Mouse (Mus musculus) ovary, postnatal 14 days (tissue): ENCODE measurements around the gene Csmd2.

Experiments
- DNase-seq: peaks from one replicate; pipeline ENCODE4 v3.0.0; 2022; ENCODE audit warnings: low spot score

Gene Csmd2

GRCm38 (mm10) chr4:128411941-128412630, 424.4 kb downstream of the Csmd2 start:
- no peak for DNase-seq

- DNase-seq: no peak
These were observed 427.1 kb downstream of the Csmd2 start for GRCm38 (mm10) chr4:128414741-128415140.

GRCm38 (mm10) chr4:128419988-128420617, 432.4 kb downstream of the Csmd2 start:
- DNase-seq: no peak

- no peak for DNase-seq
These were observed 434.8 kb downstream of the Csmd2 start for GRCm38 (mm10) chr4:128422486-128422885.

- no peak for DNase-seq
These were observed 437.7 kb downstream of the Csmd2 start for GRCm38 (mm10) chr4:128425339-128425738.

GRCm38 (mm10) chr4:128427261-128428030, 439.8 kb downstream of the Csmd2 start:
- no peak for DNase-seq

- no peak for DNase-seq
These were observed 440.8 kb downstream of the Csmd2 start for GRCm38 (mm10) chr4:128428303-128429107.

GRCm38 (mm10) chr4:128429591-128429990, 441.9 kb downstream of the Csmd2 start:
- no peak for DNase-seq

GRCm38 (mm10) chr4:128440550-128440949, 452.9 kb downstream of the Csmd2 start:
- no peak for DNase-seq

GRCm38 (mm10) chr4:128441228-128441627, 453.6 kb downstream of the Csmd2 start:
- DNase-seq: no peak

GRCm38 (mm10) chr4:128442791-128443190, 455.1 kb downstream of the Csmd2 start:
- no peak for DNase-seq

- DNase-seq: no peak
These were observed 458.0 kb downstream of the Csmd2 start for GRCm38 (mm10) chr4:128445514-128446260.

GRCm38 (mm10) chr4:128448831-128449431, 461.3 kb downstream of the Csmd2 start:
- DNase-seq: no peak

- DNase-seq: no peak
These were observed 462.5 kb downstream of the Csmd2 start for GRCm38 (mm10) chr4:128450137-128450536.

GRCm38 (mm10) chr4:128450974-128451373, 463.3 kb downstream of the Csmd2 start:
- DNase-seq: no peak

GRCm38 (mm10) chr4:128451383-128451794, 463.7 kb downstream of the Csmd2 start:
- no peak for DNase-seq

GRCm38 (mm10) chr4:128466708-128467107, 479.1 kb downstream of the Csmd2 start:
- no peak for DNase-seq

GRCm38 (mm10) chr4:128468040-128468439, 480.4 kb downstream of the Csmd2 start:
- DNase-seq: no peak

- no peak for DNase-seq
These were observed 488.6 kb downstream of the Csmd2 start for GRCm38 (mm10) chr4:128476249-128476648.

- no peak for DNase-seq
These were observed 496.2 kb downstream of the Csmd2 start for GRCm38 (mm10) chr4:128483891-128484290.

- DNase-seq: no peak
These were observed 497.0 kb downstream of the Csmd2 start for GRCm38 (mm10) chr4:128484679-128485078.
